Mouse (Mus musculus) limb, embryonic 14.5 days (tissue): Measurements from ENCODE around the gene H2al1j. TPM values are rescaled to one million over a fixed set of nuclear protein-coding genes. Genes with fewer than 3 reads are reported as not detected.
"Not testable (repeated sequence)": the region's sequence is repeated elsewhere in the genome, so short reads cannot be mapped to it uniquely, and the experiment has no call there.

Experiments
- ATAC-seq: fragments of 200-750 bp; cut with Nextera tagmentation; 2 replicates; pipeline ENCODE4 v1.8.0; 2017; ENCODE audit warnings: low read depth, moderate number of reproducible peaks, moderate TSS enrichment; ENCODE audit not compliant: low FRiP score
- DNase-seq: peaks from one replicate; pipeline ENCODE4 v3.0.0-alpha.2; 2015; ENCODE audit warnings: low spot score
- H3K27ac ChIP-seq: fragments of 300-500 bp; sonication (generic); replicated peaks from 2 replicates; pipeline ENCODE4 v1.5.1; 2014; ENCODE audit warnings: low read depth, mild to moderate bottlenecking, low read length, moderate library complexity, mixed read lengths
- H3K27me3 ChIP-seq: fragments of 300-500 bp; sonication (generic); 2 replicates; pipeline ENCODE4 v1.6.1; 2014; ENCODE audit warnings: low read length, mixed read lengths; ENCODE audit not compliant: control insufficient read depth, insufficient read depth
- H3K36me3 ChIP-seq: fragments of 300-500 bp; sonication (generic); 2 replicates; pipeline ENCODE4 v1.6.1; 2014; ENCODE audit warnings: mild to moderate bottlenecking, low read length, moderate library complexity, mixed read lengths; ENCODE audit not compliant: control insufficient read depth, insufficient read depth
- H3K4me1 ChIP-seq: fragments of 300-500 bp; sonication (generic); 2 replicates; pipeline ENCODE4 v1.6.1; 2014; ENCODE audit warnings: antibody characterized with exemption, low read length, mixed read lengths; ENCODE audit not compliant: control insufficient read depth, insufficient read depth
- H3K4me2 ChIP-seq: fragments of 300-500 bp; sonication (generic); replicated peaks from 2 replicates; pipeline ENCODE4 v1.6.1; 2014; ENCODE audit warnings: low read depth, mild to moderate bottlenecking, low read length, moderate library complexity; ENCODE audit not compliant: severe bottlenecking
- H3K4me3 ChIP-seq: fragments of 300-500 bp; sonication (generic); replicated peaks from 2 replicates; pipeline ENCODE4 v1.5.1; 2014; ENCODE audit warnings: low read length
- H3K9ac ChIP-seq: fragments of 300-500 bp; sonication (generic); 2 replicates; pipeline ENCODE4 v1.6.1; 2014; ENCODE audit warnings: mild to moderate bottlenecking, low read depth, low read length, moderate library complexity; ENCODE audit not compliant: severe bottlenecking
- H3K9me3 ChIP-seq: fragments of 300-500 bp; sonication (generic); 2 replicates; pipeline ENCODE4 v1.6.1; 2016; ENCODE audit warnings: low read length; ENCODE audit not compliant: control insufficient read depth
- POLR2A ChIP-seq: fragments of 200-500 bp; IDR thresholded peaks from 2 replicates; pipeline ENCODE4 v1.8.0; 2012; ENCODE audit warnings: inconsistent platforms, mild to moderate bottlenecking, moderate library complexity, borderline replicate concordance; ENCODE audit not compliant: insufficient read depth, insufficient read length; ENCODE audit errors: extremely low read depth
- WGBS: fragments of 180-500 bp; shearing (Covaris S2); extraction: QIAGEN DNeasy Blood & Tissue Kit; methylation state at CpG from one replicate; pipeline ENCODE4 v1.1.7; 2014; 5-methylcytosine and 5-hydroxymethylcytosine counted together
- polyA plus RNA-seq, 2 experiments: library from polyadenylated mRNA; depleted of rRNA in 1 of 2; stranded (reverse) in 1 of 2; unstranded in 1 of 2; fragments of >200 nt; fragmentation: Nextera tagmentation in 1 of 2; extraction: Ambion mirVana in 1 of 2; gene quantifications; 2 replicates each; pipeline versions ENCODE4 v1.2.1 to v1.2.3; 2012 to 2014

The H2al1j gene
- polyA plus RNA-seq, 2 experiments, result not detected

GRCm38 (mm10) chrX:11311634-11312033 is 16.0 kb upstream of the H2al1j start, which contains the start of gene H2al1e:
Gene H2al1e (plus strand): TSS chrX:11311934.
- not testable (repeated sequence) for DNase-seq, H3K27ac ChIP-seq, H3K36me3 ChIP-seq, ATAC-seq, H3K4me1 ChIP-seq, H3K4me3 ChIP-seq, H3K9ac ChIP-seq, H3K4me2 ChIP-seq, H3K27me3 ChIP-seq, H3K9me3 ChIP-seq
- WGBS, result no CpG with 5 or more reads among the region's 3 CpGs

GRCm38 (mm10) chrX:11314858-11315257 is 12.8 kb upstream of the H2al1j start, which contains the start of gene H2al1f:
Gene H2al1f (plus strand): TSS chrX:11315158.
- not testable (repeated sequence) for H3K4me3 ChIP-seq, H3K9me3 ChIP-seq, H3K27me3 ChIP-seq, H3K4me1 ChIP-seq, DNase-seq, H3K36me3 ChIP-seq, H3K27ac ChIP-seq, H3K4me2 ChIP-seq, ATAC-seq, H3K9ac ChIP-seq
- WGBS, result no CpG with 5 or more reads among the region's 6 CpGs

- H3K27me3 ChIP-seq, result not testable (repeated sequence)
- no CpG with 5 or more reads among the region's 3 CpGs for WGBS
Observed at GRCm38 (mm10) chrX:11317956-11318355, 9.7 kb upstream of the H2al1j start, which contains the start of gene H2al1g. Gene H2al1g (plus strand): TSS chrX:11318256.

GRCm38 (mm10) chrX:11321192-11321591 is 6.4 kb upstream of the H2al1j start, which contains the start of gene H2al1h:
Gene H2al1h (plus strand): TSS chrX:11321492.
- not testable (repeated sequence) for DNase-seq, H3K27ac ChIP-seq, H3K27me3 ChIP-seq, H3K4me1 ChIP-seq, H3K4me2 ChIP-seq, H3K9ac ChIP-seq, H3K9me3 ChIP-seq, H3K36me3 ChIP-seq, H3K4me3 ChIP-seq, ATAC-seq
- WGBS, result no CpG with 5 or more reads among the region's 6 CpGs

More at GRCm38 (mm10) chrX:11317956-11318355, 9.7 kb upstream of the H2al1j start, which contains the start of gene H2al1g:
- not testable (repeated sequence) for ATAC-seq, H3K9ac ChIP-seq, H3K36me3 ChIP-seq, H3K9me3 ChIP-seq, DNase-seq, H3K4me2 ChIP-seq, H3K27ac ChIP-seq, H3K4me3 ChIP-seq, H3K4me1 ChIP-seq

- H3K9me3 ChIP-seq, ATAC-seq, H3K9ac ChIP-seq, H3K27ac ChIP-seq, H3K4me3 ChIP-seq, DNase-seq, H3K27me3 ChIP-seq, H3K4me2 ChIP-seq, H3K4me1 ChIP-seq, H3K36me3 ChIP-seq: not testable (repeated sequence)
- 100% methylated on average over 2 of the region's 5 CpGs for WGBS
Observed at GRCm38 (mm10) chrX:11324359-11324758, 3.3 kb upstream of the H2al1j start, which contains the start of gene H2al1i. Gene H2al1i (plus strand): TSS chrX:11324659.

- no peaks in the 10 kb centered on the region for H3K27me3 ChIP-seq
- ATAC-seq (peak; percentile 57), DNase-seq (peak; percentile 71)
- H3K9me3 ChIP-seq, result no peaks in the 10 kb centered on the region
- H3K4me3 ChIP-seq, result no peak overlapping the region
- H3K4me1 ChIP-seq, result peaks cover 8% of the 10 kb centered on the region
- no peak for TF ChIP-seq POLR2A
- H3K36me3 ChIP-seq, result no peaks in the 10 kb centered on the region
- no peak overlapping the region for H3K9ac ChIP-seq
- WGBS, result 38% methylated on average over 9 of the region's 9 CpGs
- H3K4me2 ChIP-seq, result peak overlapping the region; percentile 28
- 0 out of 2 replicates have a peak overlapping the region, but pooled peaks have one; percentile 19 for H3K27ac ChIP-seq
Observed at GRCm38 (mm10) chrX:11345762-11346161, 18.1 kb downstream of the H2al1j start.
